Mouse (Mus musculus): ENCODE results near the gene Rnf181.

GRCm38 (mm10) chr6:72373184-72373583 is 6.4 kb upstream of the Rnf181 start:
- no peak for TF ChIP-seq CTCF (IDR thresholded peaks at IDR 0.05)
- TF ChIP-seq EP300 (IDR thresholded peaks at IDR 0.05), result peak; percentile 24; the same call in 1 of the 2 replicates

Data from lung, postnatal 0 days (tissue).